8 mouse cellular contexts compared by ENCODE assay signal in the genomic region with DNA sequence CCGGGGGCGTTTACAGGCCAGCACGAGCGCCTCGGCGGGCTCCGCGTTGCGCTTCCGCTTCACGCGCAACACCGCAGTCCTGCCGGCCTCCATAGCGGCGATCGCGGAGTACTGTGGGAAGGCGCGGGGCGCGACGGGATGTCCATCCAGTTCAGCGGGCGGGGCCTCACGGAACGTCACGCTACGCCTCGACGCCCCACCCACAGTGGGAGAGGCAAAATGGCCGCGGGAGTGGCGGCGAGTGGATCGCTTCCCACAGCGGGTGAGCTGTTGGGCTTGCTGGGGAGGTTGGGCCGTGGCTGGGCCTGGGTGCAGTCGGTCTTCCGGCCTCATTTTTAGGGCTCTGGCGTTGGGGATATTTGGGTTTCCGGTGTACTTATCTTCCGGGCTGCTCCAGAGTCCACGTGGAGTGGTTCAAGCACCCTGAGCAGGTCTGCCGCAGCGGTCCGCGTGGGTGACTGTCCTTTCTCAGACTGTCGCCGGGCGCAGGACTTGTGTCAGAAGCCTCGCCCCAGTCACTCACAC. TPM values are rescaled to one million over a fixed set of nuclear protein-coding genes. Genes with fewer than 3 reads are reported as not detected.
DNase-seq lines count a peak whose midpoint lies in the region; ATAC-seq lines count a peak whose summit lies in the region.

A gene (minus strand): TSS at position 115 of the 525 bp plus-strand sequence.
A gene (plus strand): TSS at position 116 of the 525 bp plus-strand sequence.

- H3K9me3 ChIP-seq in hindbrain, embryonic 10.5 days, result no peaks in the 10 kb centered on the region

- peak; percentile 97 for ATAC-seq in frontal cortex, adult (ENCODE audit: low TSS enrichment)

- H3K36me3 ChIP-seq in hindbrain, embryonic 10.5 days, result peaks cover 65% of the 10 kb centered on the region

- under 1% methylated on average over 52 of the region's 52 CpGs for WGBS in hindbrain, embryonic 10.5 days

- peak within 1 kb of the TSS; percentile 96 for H3K4me3 ChIP-seq in hindbrain, embryonic 10.5 days

- peaks cover 24% of the 10 kb centered on the region for H3K4me1 ChIP-seq in hindbrain, embryonic 10.5 days (replicated peaks)

- peak; percentile 66 for DNase-seq in MEL-GATA-1-ER (ENCODE audit: extremely low read depth, low read depth)
- peak; percentile 93 for DNase-seq in cerebellum, adult 8-10 months
- DNase-seq in hindbrain, embryonic 10.5 days (ENCODE audit: low spot score), result peak; percentile 93
- peak; percentile 93 to 96 for DNase-seq in layer of hippocampus, postnatal 10 days (ENCODE audit: low spot score in 2 of 2)
- DNase-seq in lung, postnatal 10 days, result peak; percentile 98
- peak; percentile 96 for DNase-seq in ovary, postnatal 36 days (ENCODE audit: low spot score)
- DNase-seq in thymus, postnatal 25 days, result peak; percentile 94

- no peaks in the 10 kb centered on the region for H3K27me3 ChIP-seq in hindbrain, embryonic 10.5 days (ENCODE audit: insufficient read depth, poor library complexity, severe bottlenecking)

- peak within 1 kb of the TSS; percentile 95 for H3K27ac ChIP-seq in hindbrain, embryonic 10.5 days

RNA-seq across cellular contexts. Expression of the first gene that starts in this region (rescaled TPM):
- 33.0 and 36.9 TPM in 2 replicates for polyA plus RNA-seq in hindbrain, embryonic 10.5 days (2016; fragmentation: Nextera tagmentation; extraction: Ambion mirVana)
- 10 to 100 TPM; 30.4 to 32.3 TPM for total RNA-seq in layer of hippocampus, postnatal 10 days (2021)

RNA-seq across cellular contexts. Expression of the second gene that starts in this region (rescaled TPM):
- 71.1 and 73.6 TPM in 2 replicates for polyA plus RNA-seq in hindbrain, embryonic 10.5 days (2016; fragmentation: Nextera tagmentation; extraction: Ambion mirVana)
- total RNA-seq in layer of hippocampus, postnatal 10 days (2021), result 10 to 100 TPM; 40.3 to 44.7 TPM

Comparison
In these comparisons a context has a peak if more than half of its experiments do, and no peak if none do; other contexts are left out.
1. Peak in every context shown above with its lines: DNase-seq, ATAC-seq, H3K4me3 ChIP-seq and H3K27ac ChIP-seq.